Mouse (Mus musculus) MEL (cell line): ENCODE measurements around the gene Olfr202. TPM values are rescaled to one million over a fixed set of nuclear protein-coding genes. Genes with fewer than 3 reads are reported as not detected.
"Not testable (repeated sequence)": the region's sequence is repeated elsewhere in the genome, so short reads cannot be mapped to it uniquely, and the experiment has no call there.

ENCODE experiments used
- DNase-seq: peaks from one replicate; pipeline ENCODE4 v3.0.0; 2011; ENCODE audit warnings: low read depth, low spot score
- H3K27ac ChIP-seq: 2 replicates; pipeline ENCODE4 v1.5.1; 2012; ENCODE audit warnings: low read depth, mild to moderate bottlenecking, control low read depth, low read length, moderate library complexity; ENCODE audit not compliant: control insufficient read depth
- H3K27me3 ChIP-seq, 2 experiments: fragments of 150-350 bp in 1 of 2; sonication (generic) in 1 of 2; 2 replicates each; pipeline ENCODE4 v1.6.1; 2012; ENCODE audit warnings: low read length in 2 of 2, mild to moderate bottlenecking in 2 of 2, improper control_type of control experiment in 1 of 2, moderate library complexity in 1 of 2; ENCODE audit not compliant: insufficient read depth in 2 of 2, control insufficient read depth in 1 of 2
- H3K36me3 ChIP-seq, 2 experiments: 2 replicates each; pipeline ENCODE4 v1.6.1; 2012 to 2014; ENCODE audit warnings: low read length in 2 of 2, improper control_type of control experiment in 1 of 2, inconsistent platforms in 1 of 2, mild to moderate bottlenecking in 1 of 2; ENCODE audit not compliant: insufficient read depth in 2 of 2, control insufficient read depth in 1 of 2
- H3K4me1 ChIP-seq, 2 experiments: fragments of 150-350 bp in 1 of 2; sonication (generic) in 1 of 2; 2 replicates each; pipeline ENCODE4 v1.6.1; 2012; ENCODE audit warnings: low read length in 2 of 2, improper control_type of control experiment in 1 of 2, mild to moderate bottlenecking in 1 of 2; ENCODE audit not compliant: insufficient read depth in 2 of 2, control insufficient read depth in 1 of 2
- H3K4me3 ChIP-seq, 2 experiments: fragments of 150-350 bp in 1 of 2; sonication (generic) in 1 of 2; 2 replicates each; pipeline ENCODE4 v1.5.1; 2012; ENCODE audit warnings: low read depth in 2 of 2, low read length in 2 of 2, mild to moderate bottlenecking in 2 of 2, moderate library complexity in 2 of 2, control low read depth in 1 of 2, improper control_type of control experiment in 1 of 2; ENCODE audit not compliant: control insufficient read depth in 1 of 2, insufficient read depth in 1 of 2
- H3K79me2 ChIP-seq: 2 replicates; pipeline ENCODE4 v1.6.1; 2012; ENCODE audit warnings: mild to moderate bottlenecking, low read length, moderate library complexity; ENCODE audit not compliant: control insufficient read depth, poor library complexity, insufficient read depth
- H3K9ac ChIP-seq: 2 replicates; pipeline ENCODE4 v1.6.1; 2012; ENCODE audit warnings: low read depth, mild to moderate bottlenecking, control low read depth, low read length, moderate library complexity; ENCODE audit not compliant: control insufficient read depth, poor library complexity, severe bottlenecking
- H3K9me3 ChIP-seq: fragments of 150-350 bp; sonication (generic); replicated peaks from 2 replicates; pipeline ENCODE4 v1.6.1; 2012; ENCODE audit warnings: mild to moderate bottlenecking, low read length, improper control_type of control experiment, moderate library complexity; ENCODE audit not compliant: insufficient read depth
- E2F4 ChIP-seq: IDR thresholded peaks from 2 replicates; pipeline ENCODE4 v1.6.1; 2011; ENCODE audit warnings: low read depth, low read length, improper control_type of control experiment, borderline replicate concordance
- EP300 ChIP-seq, 2 experiments: IDR thresholded peaks; 2 replicates each; pipeline ENCODE4 v1.6.1; 2011; ENCODE audit warnings: improper control_type of control experiment in 2 of 2, low read length in 2 of 2, low read depth in 1 of 2, mild to moderate bottlenecking in 1 of 2
- ETS1 ChIP-seq: IDR thresholded peaks from 2 replicates; pipeline ENCODE4 v1.6.1; 2012; ENCODE audit warnings: low read depth, mild to moderate bottlenecking, inconsistent platforms, low read length, improper control_type of control experiment, moderate library complexity
- GABPA ChIP-seq: IDR thresholded peaks from 2 replicates; pipeline ENCODE4 v1.6.1; 2012; ENCODE audit warnings: low read depth, mild to moderate bottlenecking, inconsistent platforms, low read length, improper control_type of control experiment, moderate library complexity
- GATA1 ChIP-seq: IDR thresholded peaks from 2 replicates; pipeline ENCODE4 v1.6.1; 2011; ENCODE audit warnings: low read depth, low read length, improper control_type of control experiment
- MAFK ChIP-seq: IDR thresholded peaks from 2 replicates; pipeline ENCODE4 v1.6.1; 2011; ENCODE audit warnings: low read depth, mild to moderate bottlenecking, low read length, improper control_type of control experiment, borderline replicate concordance
- MAX ChIP-seq: IDR thresholded peaks from 2 replicates; pipeline ENCODE4 v1.6.1; 2011; ENCODE audit warnings: low read length, improper control_type of control experiment
- MYC ChIP-seq: IDR thresholded peaks from 2 replicates; pipeline ENCODE4 v1.6.1; 2011; ENCODE audit warnings: low read depth, mild to moderate bottlenecking, low read length, improper control_type of control experiment, moderate library complexity
- POLR2A ChIP-seq, 2 experiments: IDR thresholded peaks; 2 replicates each; pipeline ENCODE4 v1.6.1; 2011 to 2012; ENCODE audit warnings: low read length in 2 of 2, mild to moderate bottlenecking in 2 of 2, control low read depth in 1 of 2, improper control_type of control experiment in 1 of 2, low read depth in 1 of 2, moderate library complexity in 1 of 2; ENCODE audit not compliant: control insufficient read depth in 1 of 2, insufficient read depth in 1 of 2, poor library complexity in 1 of 2
- POLR2AphosphoS2 ChIP-seq: IDR thresholded peaks from 2 replicates; pipeline ENCODE4 v1.6.1; 2011; ENCODE audit warnings: low read length, improper control_type of control experiment
- RAD21 ChIP-seq: IDR thresholded peaks from 2 replicates; pipeline ENCODE4 v1.6.1; 2011; ENCODE audit warnings: mild to moderate bottlenecking, low read depth, low read length, improper control_type of control experiment
- SIN3A ChIP-seq: IDR thresholded peaks from 2 replicates; pipeline ENCODE4 v1.6.1; 2012; ENCODE audit warnings: low read length, improper control_type of control experiment, inconsistent platforms
- TCF12 ChIP-seq: IDR thresholded peaks from 2 replicates; pipeline ENCODE4 v1.6.1; 2014; ENCODE audit warnings: low read depth, mild to moderate bottlenecking, inconsistent platforms, low read length, improper control_type of control experiment, moderate library complexity
- ZNF384 ChIP-seq: IDR thresholded peaks from 2 replicates; pipeline ENCODE4 v1.6.1; 2012; ENCODE audit warnings: low read depth, mild to moderate bottlenecking, inconsistent platforms, low read length, improper control_type of control experiment
- polyA plus RNA-seq, 2 experiments: library from polyadenylated mRNA; stranded (reverse) in 1 of 2; unstranded in 1 of 2; fragments of >175 nt in 1 of 2; fragments of >200 nt in 1 of 2; gene quantifications; 2 replicates each; pipeline versions ENCODE4 v1.2.1 to v1.2.4; 2012; ENCODE audit warnings: low replicate concordance in 2 of 2, low read depth in 1 of 2; ENCODE audit not compliant: insufficient read length in 2 of 2, insufficient read depth in 1 of 2, missing spikeins in 1 of 2
- total RNA-seq: library from RNA; depleted of rRNA; stranded (reverse); fragments of 300-350 nt; gene quantifications from 2 replicates; pipeline ENCODE4 v1.2.3, GENCODE M21; 2012

Gene Olfr202
- total and polyA plus RNA-seq, 3 experiments, result not detected

DNA sequence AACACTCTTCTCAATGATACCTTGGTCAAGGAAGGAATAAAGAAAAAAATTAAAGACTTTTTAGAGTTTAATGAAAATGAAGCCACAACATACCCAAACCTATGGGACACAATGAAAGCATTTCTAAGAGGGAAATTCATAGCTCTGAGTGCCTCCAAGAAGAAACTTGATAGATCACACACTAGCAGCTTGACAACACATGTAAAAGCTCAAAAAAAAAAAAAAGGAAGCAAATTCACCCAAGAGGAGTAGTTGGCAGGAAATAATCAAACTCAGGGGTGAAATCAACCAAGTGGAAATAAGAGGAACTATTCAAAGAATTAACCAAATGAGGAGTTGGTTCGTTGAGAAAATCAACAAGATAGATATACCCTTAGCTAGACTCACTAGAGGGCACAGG is 36.7 kb upstream of the Olfr202 start:
- H3K79me2 ChIP-seq, H3K27ac ChIP-seq, H3K9ac ChIP-seq, H3K4me1 ChIP-seq, H3K36me3 ChIP-seq, H3K27me3 ChIP-seq, H3K9me3 ChIP-seq, H3K4me3 ChIP-seq: not testable (repeated sequence)
- TF ChIP-seq EP300 (IDR thresholded peaks at IDR 0.05; ENCODE audit: low read depth in 1 of 2, low read length in 2 of 2) (peak; percentile 20 to 46; a peak in 2 of 4 replicates), ZNF384 (peak; percentile 65), MYC (0 out of 2 replicates have a peak, but pooled peaks have one; percentile 26)
- DNase-seq, result peak; percentile 52

DNA sequence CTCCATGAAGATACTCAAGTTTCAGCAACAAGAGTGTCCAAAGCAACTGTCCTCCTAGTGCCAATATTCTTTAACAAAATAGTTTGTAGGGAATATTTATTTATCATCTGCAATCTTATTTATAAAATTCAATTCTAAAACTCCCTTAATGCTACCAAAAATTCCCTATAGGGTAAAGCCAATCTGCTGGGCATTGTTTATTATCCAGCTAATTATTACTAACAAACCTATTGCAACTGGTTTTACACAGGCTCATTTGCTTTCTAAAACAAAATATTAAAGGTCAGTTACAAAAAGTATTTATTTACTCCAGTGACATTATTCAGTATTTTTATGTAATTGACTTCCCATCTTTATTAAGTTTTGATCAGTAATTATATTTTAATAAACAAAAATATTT is 31.6 kb upstream of the Olfr202 start, which contains the start of gene Olfr204:
Olfr204 (minus strand) TSS at position 101 of the 400 bp plus-strand sequence.
- TF ChIP-seq GABPA (no peak), POLR2A (IDR thresholded peaks at IDR 0.05; ENCODE audit: control insufficient read depth in 1 of 2, insufficient read depth in 1 of 2, low read depth in 1 of 2, low read length in 2 of 2, poor library complexity in 1 of 2) (no peak), RAD21 (no peak), E2F4 (no peak)
- Histone ChIP-seq H3K36me3 (no peaks in the 10 kb centered on the region), H3K4me1 (no peaks in the 10 kb centered on the region), H3K27ac (no peak within 1 kb of the TSS), H3K9me3 (no peaks in the 10 kb centered on the region), H3K4me3 (no peak within 1 kb of the TSS), H3K79me2 (no peaks in the 10 kb centered on the region), H3K9ac (no peak within 1 kb of the TSS), H3K27me3 (no peaks in the 10 kb centered on the region)
- no peak for DNase-seq

GRCm38 (mm10) chr16:59298581-59298980 is 12.0 kb upstream of the Olfr202 start, which contains the start of gene Olfr203:
TSS of gene Olfr203 (plus strand) at chr16:59298881.
- Histone ChIP-seq H3K4me3 (no peak within 1 kb of the TSS), H3K27ac (no peak within 1 kb of the TSS), H3K27me3 (no peaks in the 10 kb centered on the region), H3K4me1 (no peaks in the 10 kb centered on the region), H3K79me2 (no peaks in the 10 kb centered on the region), H3K9ac (no peak within 1 kb of the TSS), H3K9me3 (no peaks in the 10 kb centered on the region), H3K36me3 (no peaks in the 10 kb centered on the region)
- TF ChIP-seq POLR2AphosphoS2 (no peak), MAFK (no peak)
- DNase-seq, result no peak

GRCm38 (mm10) chr16:59287576-59287975 is 983 bp upstream of the Olfr202 start:
- H3K4me3 ChIP-seq, result not testable (repeated sequence)
- TF ChIP-seq MYC (0 out of 2 replicates have a peak, but pooled peaks have one; percentile 24), EP300 (IDR thresholded peaks at IDR 0.05; ENCODE audit: low read depth in 1 of 2, low read length in 2 of 2) (peak; percentile 71 to 72), SIN3A (0 out of 2 replicates have a peak, but pooled peaks have one; percentile 38), ETS1 (peak; percentile 66; the same call in 1 of the 2 replicates), MAX (0 out of 2 replicates have a peak, but pooled peaks have one; percentile 13), TCF12 (0 out of 2 replicates have a peak, but pooled peaks have one; percentile 4), GATA1 (peak; percentile 62; the same call in 1 of the 2 replicates)
- TF ChIP-seq, all 39 proteins: peak for 7; not testable (repeated sequence) for 32
- peaks cover 0 to 21% of the 10 kb centered on the region in 2 experiments; a peak in 2 of 4 replicates for H3K36me3 ChIP-seq

More at GRCm38 (mm10) chr16:59287576-59287975, 983 bp upstream of the Olfr202 start:
- Histone ChIP-seq H3K4me1 (peaks cover 14 to 16% of the 10 kb centered on the region in 2 experiments), H3K27ac (peak overlapping the region; percentile 85)
- not testable (repeated sequence) for H3K27me3 ChIP-seq, H3K9me3 ChIP-seq, H3K79me2 ChIP-seq, H3K9ac ChIP-seq
- DNase-seq, result peak; percentile 86
